Mouse (Mus musculus): ENCODE data around the gene Ap1m2. TPM values are rescaled to one million over a fixed set of nuclear protein-coding genes. Genes with fewer than 3 reads are reported as not detected.

Gene Ap1m2
- polyA plus RNA-seq, 1 experiment from 2014 or later = 53.3 TPM

- 17% methylated on average over 17 of the region's 17 CpGs for WGBS
- no peaks in the 10 kb centered on the region for H3K9me3 ChIP-seq
- peaks cover 11% of the 10 kb centered on the region for H3K4me1 ChIP-seq
- H3K27ac ChIP-seq = no peak overlapping the region
- no peak overlapping the region for H3K4me3 ChIP-seq
- no peak; the same call in 1 of the 2 replicates for ATAC-seq (ENCODE audit: borderline replicate concordance, extremely low read depth, low FRiP score, low TSS enrichment)
- H3K4me2 ChIP-seq = no peak overlapping the region
- H3K27me3 ChIP-seq = peaks cover 73% of the 10 kb centered on the region
- no peak overlapping the region for H3K9ac ChIP-seq
- no peaks in the 10 kb centered on the region for H3K36me3 ChIP-seq
These were observed 62.3 kb downstream of the Ap1m2 start for GRCm38 (mm10) chr9:21249629-21250508.

- peak within 1 kb of the TSS; percentile 15 for H3K4me3 ChIP-seq
- H3K4me1 ChIP-seq = peaks cover 23% of the 10 kb centered on the region
- 3% methylated on average over 30 of the region's 30 CpGs for WGBS
- H3K36me3 ChIP-seq = no peaks in the 10 kb centered on the region
- H3K4me2 ChIP-seq = peak within 1 kb of the TSS; percentile 50
- H3K9ac ChIP-seq = no peak within 1 kb of the TSS
- no peak within 1 kb of the TSS for H3K27ac ChIP-seq
- no peaks in the 10 kb centered on the region for H3K9me3 ChIP-seq
- ATAC-seq (ENCODE audit: borderline replicate concordance, extremely low read depth, low FRiP score, low TSS enrichment) = 0 out of 2 replicates have a peak, but pooled peaks have one; percentile 25
- H3K27me3 ChIP-seq = peaks cover 88% of the 10 kb centered on the region
These were observed 63.8 kb downstream of the Ap1m2 start, which contains the start of gene S1pr5 for GRCm38 (mm10) chr9:21248326-21248725. TSS of gene S1pr5 (minus strand) at chr9:21248443.

- Histone ChIP-seq H3K4me1 (peaks cover 23% of the 10 kb centered on the region), H3K27ac (no peak overlapping the region), H3K9ac (no peak overlapping the region), H3K4me2 (no peak overlapping the region), H3K4me3 (no peak overlapping the region), H3K36me3 (no peaks in the 10 kb centered on the region), H3K27me3 (peaks cover 96% of the 10 kb centered on the region), H3K9me3 (no peaks in the 10 kb centered on the region)
- ATAC-seq (ENCODE audit: borderline replicate concordance, extremely low read depth, low FRiP score, low TSS enrichment) = no peak
- 73% methylated on average over 1 of the region's 1 CpGs for WGBS
These were observed 65.8 kb downstream of the Ap1m2 start for GRCm38 (mm10) chr9:21246342-21246741.

GRCm38 (mm10) chr9:21245113-21245487 is 67.0 kb downstream of the Ap1m2 start:
- Histone ChIP-seq H3K9me3 (no peaks in the 10 kb centered on the region), H3K4me2 (peak overlapping the region; percentile 85), H3K4me3 (peak overlapping the region; percentile 42), H3K27me3 (peaks cover 84% of the 10 kb centered on the region), H3K4me1 (peaks cover 23% of the 10 kb centered on the region), H3K9ac (0 out of 2 replicates have a peak overlapping the region, but pooled peaks have one; percentile 7), H3K27ac (no peak overlapping the region), H3K36me3 (no peaks in the 10 kb centered on the region)
- WGBS = 4% methylated on average over 16 of the region's 16 CpGs
- no peak for ATAC-seq (ENCODE audit: borderline replicate concordance, extremely low read depth, low FRiP score, low TSS enrichment)

- no peaks in the 10 kb centered on the region for H3K9me3 ChIP-seq
- H3K4me1 ChIP-seq = peaks cover 25% of the 10 kb centered on the region
- 0 out of 2 replicates have a peak overlapping the region, but pooled peaks have one; percentile 7 for H3K9ac ChIP-seq
- H3K4me2 ChIP-seq = peak overlapping the region; percentile 85
- peak overlapping the region; percentile 42 for H3K4me3 ChIP-seq
- H3K27me3 ChIP-seq = peaks cover 79% of the 10 kb centered on the region
- 1% methylated on average over 72 of the region's 72 CpGs for WGBS
- no peaks in the 10 kb centered on the region for H3K36me3 ChIP-seq
- H3K27ac ChIP-seq = no peak overlapping the region
- no peak for ATAC-seq (ENCODE audit: borderline replicate concordance, extremely low read depth, low FRiP score, low TSS enrichment)
These were observed 67.6 kb downstream of the Ap1m2 start for GRCm38 (mm10) chr9:21244428-21245112.

Other genes with a start within 250 kb of the Ap1m2 start
- 0.76 and 2.1 TPM in 2 replicates for gene Zglp1, start 245.2 kb downstream of the Ap1m2 start, polyA plus RNA-seq (2015; fragmentation: Nextera tagmentation; extraction: Ambion mirVana)
- 0.29 and 0.47 TPM in 2 replicates for gene Gm49373, start 239.2 kb downstream of the Ap1m2 start, polyA plus RNA-seq (2015; fragmentation: Nextera tagmentation; extraction: Ambion mirVana)
- gene Fdx1l, start 238.7 kb downstream of the Ap1m2 start, polyA plus RNA-seq (2015; fragmentation: Nextera tagmentation; extraction: Ambion mirVana) = 55.3 and 56.9 TPM in 2 replicates
- gene Gm38431, start 220.3 kb downstream of the Ap1m2 start, polyA plus RNA-seq (2015; fragmentation: Nextera tagmentation; extraction: Ambion mirVana) = 2.4 and 2.5 TPM in 2 replicates
- 62.0 and 65.4 TPM in 2 replicates for gene Raver1, start 220.3 kb downstream of the Ap1m2 start, polyA plus RNA-seq (2015; fragmentation: Nextera tagmentation; extraction: Ambion mirVana)
- gene Tyk2, start 181.1 kb downstream of the Ap1m2 start, polyA plus RNA-seq (2015; fragmentation: Nextera tagmentation; extraction: Ambion mirVana) = 12.7 and 15.6 TPM in 2 replicates
- gene Cdc37, start 162.4 kb downstream of the Ap1m2 start, polyA plus RNA-seq (2015; fragmentation: Nextera tagmentation; extraction: Ambion mirVana) = 316 and 319 TPM in 2 replicates
- gene Pde4a, start 146.6 kb downstream of the Ap1m2 start, polyA plus RNA-seq (2015; fragmentation: Nextera tagmentation; extraction: Ambion mirVana) = 8.6 and 9.3 TPM in 2 replicates
- 65.5 and 68.3 TPM in 2 replicates for gene Keap1, start 73.0 kb downstream of the Ap1m2 start, polyA plus RNA-seq (2015; fragmentation: Nextera tagmentation; extraction: Ambion mirVana)
- 0.10 and 0.15 TPM in 2 replicates for gene S1pr5, start 63.9 kb downstream of the Ap1m2 start, polyA plus RNA-seq (2015; fragmentation: Nextera tagmentation; extraction: Ambion mirVana)
- 38.4 and 42.8 TPM in 2 replicates for gene Atg4d, start 47.0 kb downstream of the Ap1m2 start, polyA plus RNA-seq (2015; fragmentation: Nextera tagmentation; extraction: Ambion mirVana)
- gene Kri1, start 24.4 kb downstream of the Ap1m2 start, polyA plus RNA-seq (2015; fragmentation: Nextera tagmentation; extraction: Ambion mirVana) = 12.1 and 14.0 TPM in 2 replicates
- gene Cdkn2d, start 20.9 kb downstream of the Ap1m2 start, polyA plus RNA-seq (2015; fragmentation: Nextera tagmentation; extraction: Ambion mirVana) = 50.9 and 52.3 TPM in 2 replicates
- gene Slc44a2, start 8.4 kb upstream of the Ap1m2 start, polyA plus RNA-seq (2015; fragmentation: Nextera tagmentation; extraction: Ambion mirVana) = 129 and 146 TPM in 2 replicates
- gene Ilf3, start 55.5 kb upstream of the Ap1m2 start, polyA plus RNA-seq (2015; fragmentation: Nextera tagmentation; extraction: Ambion mirVana) = 195 and 198 TPM in 2 replicates
- 42.4 and 43.7 TPM in 2 replicates for gene Qtrt1, start 99.5 kb upstream of the Ap1m2 start, polyA plus RNA-seq (2015; fragmentation: Nextera tagmentation; extraction: Ambion mirVana)
- gene Dnm2, start 112.6 kb upstream of the Ap1m2 start, polyA plus RNA-seq (2015; fragmentation: Nextera tagmentation; extraction: Ambion mirVana) = 73.6 and 77.4 TPM in 2 replicates
- 119 and 123 TPM in 2 replicates for gene Tmed1, start 197.9 kb upstream of the Ap1m2 start, polyA plus RNA-seq (2015; fragmentation: Nextera tagmentation; extraction: Ambion mirVana)
- 3.2 and 3.9 TPM in 2 replicates for gene AB124611, start 213.8 kb upstream of the Ap1m2 start, polyA plus RNA-seq (2015; fragmentation: Nextera tagmentation; extraction: Ambion mirVana)
- 43.7 and 47.3 TPM in 2 replicates for gene Carm1, start 234.6 kb upstream of the Ap1m2 start, polyA plus RNA-seq (2015; fragmentation: Nextera tagmentation; extraction: Ambion mirVana)

All from lung, embryonic 15.5 days (tissue).